Mouse (Mus musculus) hindbrain, embryonic 13.5 days (tissue): ENCODE measurements around the gene Nucks1. TPM values are rescaled to one million over a fixed set of nuclear protein-coding genes. Genes with fewer than 3 reads are reported as not detected.

ENCODE experiments used
- polyA plus RNA-seq: library from polyadenylated mRNA; unstranded; fragments of >200 nt; fragmentation: Nextera tagmentation; extraction: Ambion mirVana; gene quantifications from 2 replicates; pipeline ENCODE4 v1.2.1, GENCODE M21; 2015

Nucks1 gene
- polyA plus RNA-seq, 1 experiment from 2014 or later = 58.4 TPM

Other genes with a start within 250 kb of the Nucks1 start
- gene Rab7b, start 221.8 kb upstream of the Nucks1 start, polyA plus RNA-seq = 0.79 and 1.2 TPM in 2 replicates
- 0.05 TPM in 1 of 2 replicates, not detected in the other for gene Slc26a9, start 166.5 kb upstream of the Nucks1 start, polyA plus RNA-seq
- gene Pm20d1, start 113.2 kb upstream of the Nucks1 start, polyA plus RNA-seq = 0.27 and 0.30 TPM in 2 replicates
- gene Slc41a1, start 83.0 kb upstream of the Nucks1 start, polyA plus RNA-seq = 13.3 and 13.6 TPM in 2 replicates
- 8.0 TPM in 2 replicates for gene Rab29, start 43.3 kb upstream of the Nucks1 start, polyA plus RNA-seq
- gene Slc45a3, start 52.4 kb downstream of the Nucks1 start, polyA plus RNA-seq = 1.8 and 4.3 TPM in 2 replicates
- gene Elk4, start 97.1 kb downstream of the Nucks1 start, polyA plus RNA-seq = 10.6 and 11.0 TPM in 2 replicates
- gene Mfsd4a, start 157.5 kb downstream of the Nucks1 start, polyA plus RNA-seq = 6.8 and 7.2 TPM in 2 replicates
- 0.31 and 0.32 TPM in 2 replicates for gene Cdk18, start 229.2 kb downstream of the Nucks1 start, polyA plus RNA-seq